Mouse (Mus musculus) fibroblast of lung, adult 2 months (primary cell): ENCODE data around the gene Tmem145.

Source experiments
- DNase-seq: peaks from one replicate; pipeline ENCODE4 v3.0.0-alpha.2; 2011; ENCODE audit warnings: low read depth

The Tmem145 gene

DNA sequence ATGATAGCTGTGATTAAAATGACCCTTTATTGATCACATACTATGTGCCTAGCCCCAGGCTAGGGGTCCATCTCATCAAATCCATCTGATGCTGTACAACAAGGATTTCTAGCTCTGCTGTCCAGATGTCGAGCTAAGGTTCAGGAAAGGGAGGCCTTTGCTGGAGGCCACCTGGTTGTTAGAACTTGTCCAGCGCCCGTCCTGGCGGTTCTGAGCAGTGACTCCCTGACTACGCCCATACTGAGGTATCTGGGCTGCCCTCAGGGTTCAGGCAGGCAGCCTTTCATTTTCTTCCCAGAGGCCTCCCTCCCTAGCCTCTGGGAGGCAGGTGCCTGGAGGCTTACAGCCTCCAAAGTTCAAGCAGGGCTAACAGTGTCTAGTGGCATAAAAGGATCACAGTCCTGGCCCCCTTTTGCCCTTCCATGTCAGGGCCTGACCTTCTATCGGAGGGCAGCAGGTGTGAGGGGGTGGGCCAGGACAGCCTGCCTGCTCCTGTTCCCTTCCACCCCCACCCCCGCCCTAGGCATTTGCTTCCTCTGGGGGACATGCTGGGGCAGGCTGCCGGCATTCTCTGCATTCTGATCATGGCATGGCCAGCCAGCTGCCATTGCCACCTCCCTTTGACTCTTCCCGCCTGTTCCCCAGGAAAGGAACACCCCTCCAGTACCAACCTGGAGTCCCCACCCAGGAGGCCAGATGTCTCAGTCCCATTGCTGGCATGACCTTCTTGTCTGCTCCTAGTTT lies 30.2 kb upstream of the Tmem145 start:
- no peak for DNase-seq

DNA sequence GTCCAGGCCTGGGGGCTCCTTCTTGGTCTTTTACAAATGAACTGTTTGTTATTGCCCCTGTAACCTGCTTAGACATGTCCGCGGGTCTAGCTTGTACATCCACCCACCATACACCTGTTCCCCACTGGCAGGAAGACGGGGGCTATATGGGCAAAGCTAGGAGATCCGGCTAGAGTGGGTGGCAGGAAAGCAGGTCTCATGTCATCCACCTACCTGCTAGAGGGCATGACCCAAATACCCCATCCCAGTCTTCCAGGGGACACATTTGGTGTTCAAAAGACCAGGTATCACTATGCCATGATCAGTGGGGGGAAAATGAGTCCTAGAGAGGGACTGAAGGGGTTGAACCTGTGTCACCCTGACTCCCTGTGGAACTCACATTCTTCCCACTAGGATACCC lies 28.5 kb upstream of the Tmem145 start:
- DNase-seq, result no peak

DNA sequence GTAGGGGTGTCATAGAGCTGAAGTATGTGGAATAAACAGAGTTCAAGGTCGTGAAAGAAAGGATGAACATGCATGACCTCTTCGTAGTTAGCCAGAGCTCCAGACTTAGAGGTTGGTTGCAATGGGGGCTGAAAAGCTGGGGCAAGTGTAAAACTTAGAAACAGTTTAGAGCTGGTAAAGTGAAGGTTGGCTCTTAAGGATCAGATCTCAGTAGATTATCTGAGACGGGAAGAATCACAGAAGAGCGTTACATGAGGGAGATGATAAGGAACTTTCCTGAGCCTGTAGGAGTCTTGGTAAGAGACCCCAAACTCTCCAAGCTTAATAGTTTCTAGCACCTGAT lies 27.9 kb upstream of the Tmem145 start:
- DNase-seq, result no peak

DNA sequence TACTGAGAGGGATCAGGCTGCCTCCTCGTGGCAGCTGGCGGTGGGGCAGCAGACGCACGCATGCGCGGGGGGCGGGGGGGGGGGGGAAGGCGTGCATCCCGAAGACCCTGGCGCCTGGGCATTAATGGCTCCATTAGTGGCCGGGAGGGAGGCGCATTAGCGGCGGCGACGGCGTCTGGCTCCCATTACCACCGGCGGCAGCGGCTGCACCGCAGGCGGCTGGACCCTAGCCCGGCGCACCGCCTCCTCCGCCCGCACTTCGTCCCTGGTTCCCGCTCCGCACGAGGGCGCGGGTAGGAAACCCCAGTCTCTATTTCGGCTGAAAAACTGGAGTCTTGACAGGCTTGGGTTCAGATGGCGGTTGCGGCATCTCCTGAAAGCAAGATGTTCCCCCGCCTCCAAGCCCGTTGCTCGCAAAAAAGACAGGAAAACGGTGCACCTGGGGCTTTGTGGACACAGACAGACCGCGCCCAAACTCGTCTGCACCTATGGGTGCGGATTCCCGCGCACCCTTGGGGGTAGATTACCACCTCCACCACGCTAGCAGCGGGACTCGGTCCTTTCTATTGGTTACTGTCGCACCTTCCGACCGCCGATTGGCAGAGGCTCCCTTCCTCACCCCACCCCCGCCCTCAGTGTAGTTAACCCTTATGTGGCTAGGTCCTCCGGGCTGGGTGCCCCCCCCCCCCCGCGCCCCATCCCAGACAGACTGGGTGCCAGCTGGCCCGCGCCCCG lies 27.4 kb upstream of the Tmem145 start:
- DNase-seq, result no peak

DNA sequence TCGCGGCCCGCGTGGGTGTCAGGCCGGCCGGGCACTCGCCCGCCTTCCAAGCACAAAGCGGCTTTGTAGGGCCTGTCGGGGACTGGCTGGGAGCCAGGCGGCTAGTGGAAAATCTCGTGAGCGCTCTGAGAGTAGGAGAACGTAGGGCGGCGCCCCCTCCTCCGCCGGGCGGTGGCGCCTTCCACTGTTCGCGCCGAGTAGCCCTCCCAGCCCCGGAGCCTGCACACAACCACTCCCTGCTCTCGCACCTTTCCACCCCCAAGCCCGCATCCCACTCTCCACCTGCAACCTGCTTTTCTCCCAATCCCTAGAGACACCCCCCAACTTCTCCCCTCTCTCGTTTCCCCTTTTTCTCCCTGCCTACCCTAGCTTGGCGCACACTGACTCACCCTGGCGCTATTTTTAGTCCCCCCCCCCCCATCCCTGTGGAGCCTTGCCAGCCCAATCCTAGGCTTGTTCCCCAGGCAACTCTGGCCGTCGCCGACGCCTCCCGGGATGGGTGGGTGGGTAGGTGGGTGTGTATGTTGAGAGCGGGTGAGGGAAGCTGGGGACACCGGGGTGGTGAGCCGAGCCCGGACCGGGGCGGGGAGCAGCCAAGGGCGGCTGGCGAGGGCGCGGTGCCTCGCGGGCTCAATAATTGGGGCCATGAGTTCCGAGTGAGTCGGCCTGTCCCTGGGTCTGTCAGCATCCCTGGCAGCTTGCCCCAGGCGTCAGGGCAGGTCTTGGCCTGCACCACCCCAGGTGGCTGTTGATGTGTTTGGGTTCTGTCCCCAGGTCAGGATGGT lies 26.6 kb upstream of the Tmem145 start:
- DNase-seq, result peak; percentile 88

DNA sequence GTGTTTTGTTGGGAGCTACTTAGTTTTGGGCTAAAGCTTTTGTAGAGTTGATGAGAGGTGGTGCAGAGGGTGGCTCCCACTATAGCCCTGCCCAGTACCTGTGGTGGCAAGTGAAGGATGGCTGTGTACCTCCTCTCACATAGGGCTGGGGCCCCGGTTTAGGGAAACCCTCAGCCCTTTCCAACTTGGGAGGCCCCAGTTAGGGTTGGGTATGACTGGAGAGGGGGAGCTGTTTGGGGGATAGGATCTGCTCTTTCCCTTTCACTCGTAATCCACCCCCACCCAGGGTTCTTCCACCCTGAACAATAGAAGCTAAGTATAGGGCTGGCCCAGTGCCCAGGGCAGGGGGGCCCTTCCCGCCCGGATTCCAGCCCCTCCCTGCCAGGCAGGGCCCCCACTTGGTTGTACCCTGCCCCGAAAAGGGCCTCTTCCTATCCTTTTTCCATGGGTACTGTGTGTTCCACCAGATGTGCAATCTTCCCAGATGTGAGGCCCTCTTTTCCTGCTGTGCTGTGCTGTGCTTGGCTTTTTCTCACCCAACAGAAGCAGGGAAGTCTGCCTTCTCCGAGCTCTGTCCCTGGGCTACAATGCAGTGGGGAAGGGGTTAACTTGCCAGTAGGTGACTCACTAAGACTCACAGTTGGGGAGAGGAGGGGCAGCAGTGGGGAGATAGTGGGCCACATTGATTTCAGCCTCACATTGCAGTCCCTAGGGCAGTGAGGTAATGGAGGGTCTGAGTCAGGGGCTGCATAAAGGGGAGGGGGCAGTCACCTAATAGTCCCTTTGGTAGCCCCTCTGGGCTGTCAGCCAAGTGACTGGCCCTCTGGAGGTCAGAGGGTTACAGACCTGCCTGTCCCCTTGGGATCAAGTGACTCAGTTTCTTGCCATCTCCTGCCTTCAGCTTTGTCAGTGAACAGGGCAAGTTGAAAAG lies 25.8 kb upstream of the Tmem145 start:
- peak; percentile 73 for DNase-seq

DNA sequence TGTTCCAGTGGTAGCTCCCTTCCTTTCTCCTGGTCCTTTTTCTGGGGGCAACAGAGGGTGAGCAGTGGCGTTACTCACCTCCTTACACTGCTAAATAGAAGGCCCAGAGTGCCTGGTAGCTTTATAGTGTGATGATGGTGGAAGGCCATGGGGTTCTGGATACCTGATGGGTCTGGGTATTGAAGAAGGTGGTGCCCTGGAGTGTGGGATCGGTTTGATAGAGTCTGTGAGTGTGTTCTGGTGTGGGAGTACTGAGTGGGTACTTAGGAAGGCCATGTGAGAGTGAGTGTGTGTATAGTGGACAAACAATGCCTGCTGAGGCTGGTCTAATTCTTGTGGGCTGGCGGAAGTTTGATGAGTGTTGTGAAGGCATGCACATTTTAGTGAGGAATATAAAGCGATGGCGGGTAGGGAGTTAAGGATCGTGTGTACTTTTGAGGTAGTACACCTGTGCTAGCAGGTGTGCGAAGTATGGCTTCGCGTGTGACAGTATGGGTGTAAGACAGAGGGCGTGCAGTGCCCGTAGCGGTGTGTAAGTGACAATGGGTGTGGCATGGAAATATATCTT lies 24.7 kb upstream of the Tmem145 start:
- no peak for DNase-seq

DNA sequence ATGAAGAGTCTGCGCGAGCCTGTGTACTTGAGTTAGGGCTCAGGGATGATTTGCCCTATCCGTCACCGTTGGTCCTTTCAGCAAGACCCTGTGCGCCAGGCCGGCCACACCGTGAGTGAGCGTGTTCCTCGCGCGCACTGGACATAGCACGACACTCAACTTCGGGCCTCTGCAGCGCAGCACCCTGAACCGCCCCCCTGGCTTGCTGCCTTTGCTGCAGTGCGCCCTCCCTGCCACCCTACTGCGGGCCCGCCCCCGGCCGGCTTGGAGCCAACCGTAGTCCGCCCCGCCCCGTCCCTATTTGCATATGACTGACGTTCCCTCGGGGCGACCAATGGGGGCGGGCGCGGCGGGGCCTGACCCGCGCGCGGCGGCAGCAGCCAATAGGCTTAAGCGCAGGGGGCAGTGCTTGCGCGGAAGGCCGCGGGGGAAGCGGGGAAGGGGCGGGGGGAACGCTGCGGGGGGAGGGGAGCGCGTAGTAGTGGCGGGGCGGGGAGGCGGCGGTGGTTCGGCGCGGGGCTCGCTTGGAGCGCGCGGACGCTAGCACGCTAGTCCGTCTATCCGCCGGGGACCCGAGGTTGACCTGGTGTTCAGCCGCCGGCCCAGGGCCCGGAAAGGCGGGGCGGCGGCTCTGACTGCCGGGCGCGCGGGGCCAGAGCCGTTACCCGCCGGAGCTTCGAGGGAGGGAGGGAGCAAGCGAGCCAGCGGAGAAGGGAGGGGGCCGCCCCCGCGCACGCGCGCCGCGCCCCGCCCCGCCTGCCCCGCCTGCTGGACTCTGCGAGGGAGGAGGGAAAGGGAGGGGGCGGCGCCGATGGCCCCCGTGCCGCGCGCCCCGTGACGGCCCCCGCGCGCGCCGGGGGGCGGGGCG lies 23.9 kb upstream of the Tmem145 start:
- peak; percentile 89 for DNase-seq

DNA sequence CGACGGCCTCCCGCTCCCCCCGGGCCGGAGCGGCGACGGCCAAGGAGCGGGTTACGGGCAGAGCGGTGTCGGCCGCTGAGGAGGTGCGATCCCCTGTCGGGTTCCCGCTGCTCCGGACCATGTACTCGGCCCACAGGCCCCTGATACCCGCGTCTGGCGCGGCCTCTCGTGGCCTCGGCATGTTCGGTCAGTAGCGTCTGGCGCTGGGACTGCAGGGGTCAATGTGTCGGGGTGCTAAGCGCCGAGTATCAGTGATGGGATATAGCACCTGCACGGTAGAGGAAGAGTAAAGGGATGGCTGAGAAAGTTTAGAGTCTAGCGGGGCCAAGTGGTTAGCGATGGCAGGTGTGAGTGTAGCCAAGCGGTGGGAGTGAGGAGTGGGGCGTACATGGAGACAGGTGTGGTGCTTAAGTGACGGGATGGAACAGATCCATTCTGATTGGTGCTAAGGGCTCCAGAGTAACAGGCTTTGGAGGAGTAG lies 23.1 kb upstream of the Tmem145 start:
- DNase-seq, result no peak

DNA sequence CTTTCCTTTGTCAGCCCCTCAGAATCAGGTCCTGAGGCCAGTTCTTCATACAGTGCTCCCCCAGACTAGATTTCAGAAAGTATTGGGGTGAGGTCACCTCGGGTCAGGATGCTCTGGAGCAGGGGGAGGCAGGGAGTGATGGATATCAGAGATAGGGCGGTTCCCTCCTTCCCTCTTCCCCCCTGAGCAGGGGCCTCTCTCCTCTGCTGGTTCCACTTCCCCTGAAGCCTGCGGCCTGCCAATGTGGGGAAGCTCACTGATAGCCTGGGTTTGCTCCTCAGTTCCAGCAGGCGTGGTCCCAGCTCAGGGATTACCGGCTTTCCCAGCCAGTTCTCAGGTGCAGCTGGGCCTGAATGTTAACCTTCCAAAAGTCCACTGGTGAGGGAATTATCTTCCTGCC lies 22.3 kb upstream of the Tmem145 start:
- DNase-seq, result no peak

DNA sequence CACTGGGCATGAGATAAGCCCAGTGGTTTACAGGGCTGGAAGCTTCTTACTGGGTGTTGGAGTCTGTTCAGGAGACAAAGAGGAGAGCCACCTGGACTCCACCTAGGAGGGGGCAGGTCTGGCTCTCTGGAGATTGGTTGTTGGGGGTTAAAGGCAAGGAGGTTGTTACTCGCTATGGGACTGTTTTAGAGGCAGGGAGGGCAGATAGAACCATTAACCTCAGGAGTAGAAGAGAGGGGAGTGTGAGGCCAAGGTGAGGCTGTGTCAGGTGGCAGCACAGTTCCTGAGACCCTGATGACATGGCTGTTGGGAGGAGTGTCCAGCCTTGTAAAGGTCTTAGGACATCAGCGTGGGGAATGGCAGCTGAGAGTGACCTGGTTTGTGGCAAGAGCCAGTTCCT lies 21.7 kb upstream of the Tmem145 start:
- DNase-seq, result no peak

DNA sequence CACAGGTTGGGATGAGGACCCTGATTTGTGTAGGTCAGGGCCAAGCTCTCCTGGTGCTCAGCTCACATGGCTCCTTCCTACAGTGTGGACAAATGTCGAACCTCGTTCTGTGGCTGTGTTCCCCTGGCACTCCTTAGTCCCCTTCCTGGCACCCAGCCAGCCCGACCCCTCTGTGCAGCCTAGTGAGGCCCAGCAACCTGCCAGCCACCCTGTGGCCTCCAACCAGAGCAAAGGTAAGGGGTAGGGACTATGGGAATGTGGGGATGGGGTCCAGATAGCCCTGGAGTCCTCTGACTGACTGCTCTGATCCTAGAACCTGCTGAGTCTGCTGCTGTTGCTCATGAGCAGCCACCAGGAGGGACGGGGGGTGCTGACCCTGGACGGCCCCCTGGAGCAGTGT lies 21.1 kb upstream of the Tmem145 start:
- no peak for DNase-seq

DNA sequence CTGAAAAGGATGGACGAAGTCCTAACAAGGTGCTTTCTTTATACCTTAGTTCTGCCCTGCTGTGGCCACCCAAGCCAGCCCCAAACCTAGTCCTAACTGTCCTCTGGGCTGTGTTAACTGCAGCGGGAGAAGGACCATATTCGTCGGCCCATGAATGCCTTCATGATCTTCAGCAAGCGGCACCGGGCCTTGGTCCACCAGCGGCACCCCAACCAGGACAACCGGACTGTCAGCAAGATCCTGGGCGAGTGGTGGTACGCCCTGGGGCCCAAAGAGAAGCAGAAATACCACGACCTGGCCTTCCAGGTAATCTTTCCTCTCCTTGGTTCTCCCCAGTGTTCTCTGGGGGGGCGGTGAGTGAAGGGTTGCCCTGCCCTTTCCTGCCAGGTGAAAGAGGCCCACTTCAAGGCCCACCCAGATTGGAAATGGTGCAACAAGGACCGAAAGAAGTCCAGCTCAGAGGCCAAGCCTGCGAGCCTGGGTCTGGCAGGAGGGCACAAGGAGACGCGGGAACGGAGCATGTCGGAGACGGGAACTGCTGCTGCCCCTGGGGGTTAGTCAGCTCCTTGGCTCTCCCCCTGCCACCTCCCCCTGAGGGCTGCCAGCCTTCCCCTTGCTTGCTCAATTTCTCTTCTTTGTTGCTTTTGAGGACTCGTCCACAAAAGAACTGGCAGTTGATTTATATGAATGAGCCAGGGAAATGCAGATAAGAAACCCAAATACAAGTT lies 20.2 kb upstream of the Tmem145 start:
- no peak for DNase-seq

DNA sequence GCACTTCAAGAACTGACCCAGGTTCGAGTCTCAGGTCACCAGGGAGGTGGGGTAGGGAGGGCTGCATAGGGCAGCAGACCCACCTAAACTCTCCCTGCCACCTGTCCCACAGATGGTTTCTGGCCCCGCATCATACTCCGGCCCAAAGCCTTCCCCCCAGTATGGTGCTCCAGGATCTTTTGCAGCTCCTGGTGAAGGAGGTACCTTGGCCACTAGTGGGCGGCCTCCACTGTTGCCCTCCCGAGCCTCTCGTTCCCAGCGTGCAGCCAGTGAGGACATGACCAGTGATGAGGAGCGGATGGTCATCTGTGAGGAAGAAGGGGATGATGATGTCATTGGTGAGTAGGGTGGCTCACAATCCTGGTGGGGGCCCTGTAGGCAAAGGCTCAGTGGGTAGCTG lies 18.9 kb upstream of the Tmem145 start:
- DNase-seq, result no peak

DNA sequence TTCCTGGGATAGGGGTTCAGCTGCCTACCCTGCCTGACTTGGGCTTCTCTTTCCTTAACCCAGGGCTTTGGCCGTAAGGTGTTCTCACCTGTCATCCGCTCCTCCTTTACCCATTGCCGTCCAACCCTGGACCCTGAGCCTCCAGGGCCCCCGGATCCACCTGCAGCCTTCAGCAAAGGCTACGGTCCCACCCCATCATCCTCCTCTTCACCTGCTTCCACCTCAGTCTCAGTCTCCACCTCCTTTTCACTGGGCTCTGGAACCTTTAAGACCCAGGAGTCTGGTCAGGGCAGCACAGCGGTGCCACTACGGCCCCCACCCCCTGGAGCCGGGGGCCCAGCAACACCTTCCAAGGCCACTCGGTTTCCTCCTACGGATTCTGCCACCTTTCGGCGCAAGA lies 17.9 kb upstream of the Tmem145 start:
- DNase-seq, result no peak

DNA sequence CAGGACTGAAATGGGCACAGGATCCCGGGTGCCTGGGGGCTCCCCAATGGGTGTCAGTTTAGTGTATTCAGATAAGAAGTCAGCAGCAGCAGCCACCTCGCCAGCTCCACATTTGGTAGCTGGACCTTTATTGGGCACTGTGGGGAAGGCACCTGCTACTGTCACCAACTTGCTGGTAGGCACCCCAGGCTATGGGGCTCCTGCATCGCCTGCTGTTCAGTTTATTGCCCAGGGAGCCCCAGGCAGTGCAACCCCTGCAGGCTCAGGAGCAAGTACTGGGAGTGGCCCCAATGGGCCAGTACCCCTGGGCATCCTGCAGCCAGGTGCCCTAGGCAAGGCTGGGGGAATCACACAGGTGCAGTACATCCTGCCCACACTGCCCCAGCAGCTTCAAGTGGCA lies 17.2 kb upstream of the Tmem145 start:
- no peak for DNase-seq

DNA sequence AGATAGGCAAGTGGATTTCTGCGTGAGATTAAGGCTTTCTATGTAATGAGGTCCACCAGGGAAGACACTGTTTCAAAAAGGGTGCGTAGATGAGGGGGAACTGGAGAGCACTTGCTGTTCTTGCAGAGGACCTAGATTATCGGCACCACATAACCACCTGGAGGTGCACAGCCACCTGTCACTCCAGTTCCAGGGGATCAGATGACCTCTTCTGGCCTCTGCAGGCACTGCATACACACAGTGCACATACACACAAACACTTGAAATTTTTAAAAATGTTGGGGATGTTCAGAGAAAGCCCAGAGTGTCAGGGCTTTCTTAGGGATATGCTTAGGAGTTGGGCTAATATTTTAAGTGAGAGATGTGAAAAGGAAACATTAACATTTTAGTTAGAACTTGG lies 16.0 kb upstream of the Tmem145 start:
- DNase-seq, result no peak

DNA sequence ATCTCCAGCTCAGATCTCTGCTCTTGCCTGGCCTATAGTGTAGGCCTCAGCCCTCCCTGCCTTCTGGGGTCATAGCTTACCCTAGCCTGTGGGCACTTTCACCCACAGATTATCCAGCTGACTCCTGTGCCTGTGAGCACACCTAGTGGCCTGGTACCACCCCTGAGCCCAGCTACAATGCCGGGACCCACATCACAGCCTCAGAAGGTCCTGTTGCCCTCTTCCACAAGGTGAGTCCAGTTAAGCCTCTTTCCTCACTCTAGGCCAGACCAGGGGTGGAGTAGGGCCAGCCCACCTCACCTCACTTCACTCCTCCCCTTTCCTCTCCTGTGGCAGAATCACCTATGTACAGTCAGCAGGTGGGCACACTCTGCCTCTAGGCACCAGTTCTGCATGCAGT lies 15.4 kb upstream of the Tmem145 start:
- DNase-seq, result no peak

DNA sequence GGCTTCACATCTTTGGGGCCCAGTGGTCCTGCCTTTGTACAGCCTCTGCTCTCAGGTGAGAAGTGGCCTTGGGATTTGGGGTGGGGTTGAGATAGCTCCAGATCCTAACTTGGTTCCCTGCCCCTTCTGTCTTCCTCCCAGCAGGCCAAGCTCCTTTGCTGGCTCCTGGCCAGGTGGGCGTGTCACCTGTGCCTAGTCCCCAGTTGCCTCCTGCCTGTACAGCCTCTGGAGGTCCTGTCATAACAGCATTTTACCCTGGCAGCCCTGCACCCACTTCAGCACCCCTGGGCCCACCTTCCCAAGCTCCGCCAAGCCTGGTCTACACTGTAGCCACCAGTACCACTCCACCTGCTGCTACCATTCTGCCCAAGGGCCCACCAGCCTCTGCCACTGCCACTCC lies 15.0 kb upstream of the Tmem145 start:
- DNase-seq, result no peak

DNA sequence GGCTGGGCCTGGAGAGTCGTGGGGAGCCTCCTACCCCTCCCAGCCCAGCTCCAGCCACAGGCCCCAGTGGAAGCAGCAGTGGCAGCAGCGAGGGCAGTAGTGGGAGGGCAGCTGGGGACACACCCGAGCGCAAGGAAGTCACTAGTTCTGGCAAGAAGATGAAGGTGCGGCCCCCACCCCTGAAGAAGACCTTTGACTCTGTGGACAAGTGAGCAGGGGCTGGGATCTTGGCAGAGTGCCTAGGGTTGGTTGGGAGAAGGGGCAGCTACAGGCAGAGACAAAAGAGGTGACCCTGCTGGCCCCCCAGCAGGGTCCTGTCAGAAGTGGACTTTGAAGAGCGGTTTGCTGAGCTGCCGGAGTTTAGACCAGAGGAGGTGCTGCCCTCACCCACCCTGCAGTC lies 13.8 kb upstream of the Tmem145 start:
- no peak for DNase-seq
